ENCODE assay signal across 8 mouse cellular contexts in genomic region chr9:44268027-44268360, GRCm38 (mm10). TPM values are rescaled to one million over a fixed set of nuclear protein-coding genes. Genes with fewer than 3 reads are reported as not detected.
DNase-seq lines count a peak whose midpoint lies in the region; ATAC-seq lines count a peak whose summit lies in the region.

No protein-coding gene starts in this region.

- peaks cover 23% of the 10 kb centered on the region for H3K4me1 ChIP-seq in hindbrain, embryonic 10.5 days (replicated peaks)
- peaks cover 11% of the 10 kb centered on the region for H3K4me1 ChIP-seq in lung, embryonic 16.5 days (replicated peaks; ENCODE audit: control insufficient read depth, insufficient read depth, low read length)

- peak overlapping the region; percentile 86 for H3K27ac ChIP-seq in hindbrain, embryonic 10.5 days
- H3K27ac ChIP-seq in lung, embryonic 16.5 days (ENCODE audit: low read length), result peak overlapping the region; percentile 77

- 0 out of 2 replicates have a peak, but pooled peaks cover 2% of the 10 kb centered on the region for H3K9me3 ChIP-seq in hindbrain, embryonic 10.5 days
- H3K9me3 ChIP-seq in lung, embryonic 16.5 days (ENCODE audit: control insufficient read depth, low read length), result no peaks in the 10 kb centered on the region

- H3K36me3 ChIP-seq in hindbrain, embryonic 10.5 days, result no peaks in the 10 kb centered on the region
- H3K36me3 ChIP-seq in lung, embryonic 16.5 days (ENCODE audit: control insufficient read depth, insufficient read depth, low read length), result peaks cover 5% of the 10 kb centered on the region; the same call in 1 of the 2 replicates

- H3K9ac ChIP-seq in lung, embryonic 16.5 days (ENCODE audit: low read length), result peak overlapping the region; percentile 86

- 6% methylated on average over 28 of the region's 28 CpGs for WGBS in hindbrain, embryonic 10.5 days
- WGBS in lung, embryonic 16.5 days, result 5% methylated on average over 25 of the region's 28 CpGs

- peaks cover 7% of the 10 kb centered on the region; the same call in 1 of the 2 replicates for H3K27me3 ChIP-seq in hindbrain, embryonic 10.5 days (ENCODE audit: insufficient read depth, poor library complexity, severe bottlenecking)
- H3K27me3 ChIP-seq in lung, embryonic 16.5 days (ENCODE audit: control insufficient read depth, insufficient read depth, low read depth, low read length), result no peaks in the 10 kb centered on the region

- ATAC-seq in lung, embryonic 16.5 days (ENCODE audit: low read depth), result peak; percentile 97

- H3K4me2 ChIP-seq in lung, embryonic 16.5 days (ENCODE audit: low read depth, low read length), result peak overlapping the region; percentile 77

- peak; percentile 90 for DNase-seq in MN1 (ENCODE audit: low spot score)
- DNase-seq in cerebellum, adult 9-10 months, result peak; percentile 87
- DNase-seq in forelimb bud, embryonic 11.5 days (ENCODE audit: low read depth, low spot score), result peak; percentile 72
- DNase-seq in hindbrain, embryonic 10.5 days (ENCODE audit: low spot score), result peak; percentile 75
- peak; percentile 86 for DNase-seq in layer of hippocampus, adult 9-11 months
- peak; percentile 89 for DNase-seq in ovary, postnatal 10 days (ENCODE audit: low spot score)
- DNase-seq in thymus, postnatal 10 days (ENCODE audit: low spot score in 2 of 2), result peak; percentile 79 to 87

- peak overlapping the region; percentile 58 for H3K4me3 ChIP-seq in hindbrain, embryonic 10.5 days
- H3K4me3 ChIP-seq in lung, embryonic 16.5 days (ENCODE audit: low read length), result peak overlapping the region; percentile 54

RNA-seq across cellular contexts. Expression of gene Nlrx1, which starts 0.4 kb away (rescaled TPM):
- polyA plus RNA-seq in hindbrain, embryonic 10.5 days (2016; fragmentation: Nextera tagmentation; extraction: Ambion mirVana), result 2.4 and 3.3 TPM in 2 replicates
- polyA plus RNA-seq in lung, embryonic 16.5 days (2015; fragmentation: Nextera tagmentation; extraction: Ambion mirVana), result 9.5 and 10.4 TPM in 2 replicates

RNA-seq across cellular contexts. Expression of gene Pdzd3, which starts 16.7 kb away (rescaled TPM):
- 0.14 TPM in 1 of 2 replicates, not detected in the other for polyA plus RNA-seq in hindbrain, embryonic 10.5 days (2016; fragmentation: Nextera tagmentation; extraction: Ambion mirVana)
- 0.11 TPM in 1 of 2 replicates, not detected in the other for polyA plus RNA-seq in lung, embryonic 16.5 days (2015; fragmentation: Nextera tagmentation; extraction: Ambion mirVana)

RNA-seq across cellular contexts. Expression of gene Abcg4, which starts 20.4 kb away (rescaled TPM):
- polyA plus RNA-seq in hindbrain, embryonic 10.5 days (2016; fragmentation: Nextera tagmentation; extraction: Ambion mirVana), result 4.3 and 7.2 TPM in 2 replicates
- polyA plus RNA-seq in lung, embryonic 16.5 days (2015; fragmentation: Nextera tagmentation; extraction: Ambion mirVana), result 1.4 and 2.1 TPM in 2 replicates

RNA-seq across cellular contexts. Expression of gene Ccdc153, which starts 27.5 kb away (rescaled TPM):
- polyA plus RNA-seq in hindbrain, embryonic 10.5 days (2016; fragmentation: Nextera tagmentation; extraction: Ambion mirVana), result not detected in 2 replicates
- 7.3 and 14.3 TPM in 2 replicates for polyA plus RNA-seq in lung, embryonic 16.5 days (2015; fragmentation: Nextera tagmentation; extraction: Ambion mirVana)

RNA-seq across cellular contexts. Expression of gene Cbl, which starts 34.1 kb away (rescaled TPM):
- 21.1 and 22.8 TPM in 2 replicates for polyA plus RNA-seq in hindbrain, embryonic 10.5 days (2016; fragmentation: Nextera tagmentation; extraction: Ambion mirVana)
- 15.3 and 15.5 TPM in 2 replicates for polyA plus RNA-seq in lung, embryonic 16.5 days (2015; fragmentation: Nextera tagmentation; extraction: Ambion mirVana)

Comparison
In these comparisons a context has a peak if more than half of its experiments do, and no peak if none do; other contexts are left out.
1. Peak in every context shown above with its lines: DNase-seq, ATAC-seq, H3K4me3 ChIP-seq and H3K27ac ChIP-seq.